In the genomic region with DNA sequence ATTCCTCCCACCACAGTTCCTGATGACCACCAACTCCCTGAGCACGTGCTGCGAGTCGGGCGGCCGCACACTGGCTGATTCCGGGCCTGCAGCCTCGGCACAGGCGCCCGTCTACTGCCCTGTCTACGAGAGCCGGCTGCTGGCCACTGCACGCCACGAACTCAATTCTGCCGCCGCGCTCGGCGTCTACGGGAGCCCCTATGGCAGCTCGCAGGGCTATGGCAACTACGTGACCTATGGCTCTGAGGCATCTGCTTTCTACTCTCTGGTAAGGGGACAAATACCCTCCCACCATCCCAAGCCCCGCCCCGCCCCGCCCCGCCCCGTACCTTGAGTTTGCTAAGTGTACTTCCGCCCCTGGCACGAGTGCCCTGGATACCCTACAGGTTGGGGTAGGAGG, we compare ENCODE assay signal across 8 mouse cellular contexts. TPM values are rescaled to one million over a fixed set of nuclear protein-coding genes. Genes with fewer than 3 reads are reported as not detected.
A peak's percentile ranks its signal among the peaks of the same experiment; 100 is the strongest.
DNase-seq lines count a peak whose midpoint lies in the region; ATAC-seq and TF ChIP-seq lines count a peak whose summit lies in the region.

No protein-coding gene starts in this region.

- H3K36me3 ChIP-seq in ES-E14 (ENCODE audit: control insufficient read depth, insufficient read depth, low read length, poor library complexity, severe bottlenecking), result no peaks in the 10 kb centered on the region
- no peaks in the 10 kb centered on the region for H3K36me3 ChIP-seq in hindbrain, postnatal 0 days (ENCODE audit: insufficient read depth, low read length)
- no peaks in the 10 kb centered on the region for H3K36me3 ChIP-seq in midbrain, embryonic 10.5 days

- no peak for DNase-seq in ES-E14 (ENCODE audit: low read depth, low spot score)
- peak; percentile 65 for DNase-seq in embryo, embryonic 9.5 days (ENCODE audit: extremely low spot score)
- DNase-seq in hindbrain, postnatal 0 days (ENCODE audit: low spot score), result peak; percentile 30
- peak; percentile 75 for DNase-seq in midbrain, embryonic 10.5 days (ENCODE audit: low spot score)
- no peak for DNase-seq in right cerebral cortex, postnatal 10 days (ENCODE audit: low spot score in 2 of 2)
- no peak for DNase-seq in thymus, postnatal 0 days (ENCODE audit: low spot score)
- DNase-seq in lung, postnatal 36 days, result no peak
- no peak for DNase-seq in left cerebral cortex, adult 2 months (ENCODE audit: extremely low spot score in 1 of 2, low spot score in 2 of 2)

- ATAC-seq in hindbrain, postnatal 0 days, result peak; percentile 61

- H3K4me1 ChIP-seq in ES-E14 (ENCODE audit: control insufficient read depth in 2 of 2, insufficient read depth in 2 of 2, low read length in 2 of 2, poor library complexity in 1 of 2), result peaks cover 0 to 2% of the 10 kb centered on the region in 2 experiments; a peak in 1 of 4 replicates
- peaks cover 5% of the 10 kb centered on the region; the same call in 1 of the 2 replicates for H3K4me1 ChIP-seq in hindbrain, postnatal 0 days (ENCODE audit: insufficient read depth, low read length)
- peaks cover 68% of the 10 kb centered on the region for H3K4me1 ChIP-seq in midbrain, embryonic 10.5 days

- 1% methylated on average over 28 of the region's 28 CpGs for WGBS in hindbrain, postnatal 0 days
- WGBS in midbrain, embryonic 10.5 days, result under 1% methylated on average over 28 of the region's 28 CpGs

- H3K9me3 ChIP-seq in ES-E14 (ENCODE audit: control insufficient read depth, insufficient read depth, low read depth, low read length), result no peaks in the 10 kb centered on the region
- H3K9me3 ChIP-seq in hindbrain, postnatal 0 days (ENCODE audit: low read length), result no peaks in the 10 kb centered on the region
- no peaks in the 10 kb centered on the region for H3K9me3 ChIP-seq in midbrain, embryonic 10.5 days (replicated peaks)

- TF ChIP-seq CTCF in hindbrain, postnatal 0 days (IDR thresholded peaks at IDR 0.05; ENCODE audit: low read depth), result peak; percentile 27; the same call in 1 of the 2 replicates
- TF ChIP-seq CTCF in left cerebral cortex, adult 2 months (IDR thresholded peaks at IDR 0.05), result no peak

- peaks cover 88% of the 10 kb centered on the region for H3K27me3 ChIP-seq in hindbrain, postnatal 0 days (ENCODE audit: insufficient read depth, low read length)
- H3K27me3 ChIP-seq in midbrain, embryonic 10.5 days (ENCODE audit: low read depth, poor library complexity, severe bottlenecking), result peaks cover 100% of the 10 kb centered on the region

- H3K4me3 ChIP-seq in ES-E14 (ENCODE audit: insufficient read depth in 1 of 2, low read depth in 1 of 2, low read length in 2 of 2, poor library complexity in 1 of 2, severe bottlenecking in 1 of 2), result peak overlapping the region; percentile 8 to 16; a peak in 2 of 4 replicates
- peak overlapping the region; percentile 11; the same call in 1 of the 2 replicates for H3K4me3 ChIP-seq in hindbrain, postnatal 0 days (ENCODE audit: low read length)
- H3K4me3 ChIP-seq in midbrain, embryonic 10.5 days, result peak overlapping the region; percentile 36
- H3K4me3 ChIP-seq in left cerebral cortex, adult 2 months, result no peak overlapping the region

- intact Hi-C loops in left cerebral cortex, adult 2 months (cut with DNase I), result loop anchor here (5.0 kb wide), 1 partner anchor 968 kb away; no protein-coding TSS in a partner anchor

- no peak overlapping the region for H3K27ac ChIP-seq in ES-E14 (ENCODE audit: insufficient read depth, low read depth, low read length, poor library complexity, severe bottlenecking)
- no peak overlapping the region for H3K27ac ChIP-seq in hindbrain, postnatal 0 days
- H3K27ac ChIP-seq in midbrain, embryonic 10.5 days (replicated peaks), result no peak overlapping the region
- no peak overlapping the region for H3K27ac ChIP-seq in left cerebral cortex, adult 2 months

- peak overlapping the region; percentile 30; the same call in 1 of the 2 replicates for H3K4me2 ChIP-seq in hindbrain, postnatal 0 days (ENCODE audit: low read depth, low read length)

- in situ Hi-C loops in ES-E14 (cut with MboI; ENCODE audit: low sequenced_read_pairs in 2 of 2, unreplicated experiment in 2 of 2), result loop anchor here (10.0 to 25.0 kb wide), 2 partner anchors 1301 to 1303 kb away; a partner anchor contains a TSS

- H3K9ac ChIP-seq in ES-E14 (ENCODE audit: insufficient read depth, low read depth, low read length, poor library complexity, severe bottlenecking), result no peak overlapping the region
- H3K9ac ChIP-seq in hindbrain, postnatal 0 days (replicated peaks; ENCODE audit: low read length), result no peak overlapping the region

TF ChIP-seq in ES-E14, 5 proteins besides CTCF, POLR2A, EP300 and RAD21:
- no peak for TF ChIP-seq MAFK (IDR thresholded peaks at IDR 0.05; ENCODE audit: insufficient read depth, low read depth, low read length)
- no peak for TF ChIP-seq CHD2 (IDR thresholded peaks at IDR 0.05; ENCODE audit: low read depth, low read length)
- no peak for TF ChIP-seq HCFC1 (IDR thresholded peaks at IDR 0.05; ENCODE audit: borderline replicate concordance, insufficient read depth, low read length)
- TF ChIP-seq ZNF384 (IDR thresholded peaks at IDR 0.05; ENCODE audit: low read depth, low read length), result no peak
- no peak for TF ChIP-seq ZC3H11A (IDR thresholded peaks at IDR 0.05; ENCODE audit: borderline replicate concordance, low read depth, low read length)

RNA-seq across cellular contexts. Expression of a gene that starts 5.2 kb away (rescaled TPM):
- total RNA-seq in ES-E14 (2012; rRNA removed), result 0.48 and 0.58 TPM in 2 replicates
- 4.6 and 5.1 TPM in 2 replicates for total RNA-seq in hindbrain, postnatal 0 days (2014; rRNA removed)
- 3.1 and 3.8 TPM in 2 replicates for polyA plus RNA-seq in hindbrain, postnatal 0 days (2015; fragmentation: Nextera tagmentation; extraction: Ambion mirVana)
- polyA plus RNA-seq in midbrain, embryonic 10.5 days (2016; fragmentation: Nextera tagmentation; extraction: Ambion mirVana), result 1.3 and 1.7 TPM in 2 replicates
- 0.25 and 0.41 TPM in 2 replicates for polyA plus RNA-seq in thymus, postnatal 0 days (2015; fragmentation: Nextera tagmentation; extraction: Ambion mirVana)
- total RNA-seq in left cerebral cortex, adult 2 months (2021), result not detected

Comparison
In these comparisons a context has a peak if more than half of its experiments do, and no peak if none do; other contexts are left out.
1. DNase-seq: peak in embryo, embryonic 9.5 days (single experiment), hindbrain, postnatal 0 days (single experiment) and midbrain, embryonic 10.5 days (single experiment); none in ES-E14 (single experiment), right cerebral cortex, postnatal 10 days (0 of 2), thymus, postnatal 0 days (single experiment), lung, postnatal 36 days (single experiment) and left cerebral cortex, adult 2 months (0 of 2).